Mouse (Mus musculus) bone marrow macrophage, adult 2 months (primary cell): ENCODE data around the gene Pip4p1.

Experiments used
- CTCF ChIP-seq: IDR thresholded peaks from 2 replicates; pipeline ENCODE4 v1.5.1; 2012; ENCODE audit warnings: low read depth, mild to moderate bottlenecking, low read length, moderate library complexity
- POLR2A ChIP-seq: IDR thresholded peaks from 2 replicates; pipeline ENCODE4 v1.6.1; 2012; ENCODE audit warnings: mild to moderate bottlenecking, low read depth, low read length, borderline replicate concordance

DNA sequence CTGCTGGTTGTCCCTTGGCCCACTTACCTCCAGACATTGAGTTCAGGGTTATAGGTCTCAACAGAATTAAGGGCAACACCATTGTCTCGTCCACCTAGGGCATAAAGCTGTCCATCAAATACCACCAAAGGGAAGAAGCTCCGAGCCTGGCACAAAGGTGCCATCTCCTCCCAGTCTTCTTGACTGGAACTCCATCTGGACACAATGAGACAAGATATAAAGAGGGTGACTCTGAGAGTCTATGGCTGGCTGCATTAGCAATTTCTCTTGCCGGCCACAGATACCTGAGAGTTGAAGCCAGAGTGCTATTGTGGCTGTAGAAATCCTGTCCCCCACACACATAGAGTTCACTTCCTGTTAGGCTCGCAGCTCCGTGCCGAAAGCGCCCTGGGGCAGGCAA, 38.6 kb downstream of the Pip4p1 start:
- TF ChIP-seq CTCF (no peak), POLR2A (no peak)
